Mouse (Mus musculus): Measurements from ENCODE around the gene Serpinb1c. TPM values are rescaled to one million over a fixed set of nuclear protein-coding genes. Genes with fewer than 3 reads are reported as not detected.

The Serpinb1c gene
- polyA plus RNA-seq, 1 experiment from 2014 or later: not detected

GRCm38 (mm10) chr13:32839314-32839713 lies 58.7 kb downstream of the Serpinb1c start:
- Histone ChIP-seq H3K9ac (replicated peaks) (no peak overlapping the region), H3K4me1 (no peaks in the 10 kb centered on the region), H3K27ac (replicated peaks) (no peak overlapping the region), H3K4me3 (no peak overlapping the region), H3K36me3 (no peaks in the 10 kb centered on the region), H3K4me2 (replicated peaks) (no peak overlapping the region), H3K9me3 (no peaks in the 10 kb centered on the region), H3K27me3 (no peaks in the 10 kb centered on the region; the same call in 1 of the 2 replicates)
- no peak for ATAC-seq (ENCODE audit: low FRiP score, low read depth)
- 51% methylated on average over 1 of the region's 1 CpGs for WGBS

DNA sequence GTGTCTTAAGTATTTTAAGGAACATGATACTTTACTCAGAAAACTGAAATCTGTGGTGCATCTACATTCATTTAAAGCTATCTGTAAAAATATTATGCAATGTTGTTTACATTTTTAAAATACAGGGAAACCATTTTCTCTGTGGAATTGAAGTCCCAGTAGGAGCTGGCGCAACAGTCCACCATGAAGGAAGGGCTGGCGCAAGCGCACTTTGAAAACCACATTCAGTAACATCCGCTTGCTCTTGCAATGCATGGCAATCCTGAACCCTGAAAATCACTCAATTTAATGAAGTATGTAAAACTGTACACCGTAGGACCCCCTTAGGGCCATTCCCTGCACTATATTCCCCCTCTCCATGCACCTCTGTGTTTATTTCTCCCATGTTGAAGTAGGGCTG lies 63.5 kb downstream of the Serpinb1c start:
- no peak overlapping the region for H3K4me3 ChIP-seq
- 95% methylated on average over 5 of the region's 5 CpGs for WGBS
- H3K4me1 ChIP-seq: no peaks in the 10 kb centered on the region
- no peak overlapping the region for H3K9ac ChIP-seq (replicated peaks)
- no peaks in the 10 kb centered on the region for H3K36me3 ChIP-seq
- no peaks in the 10 kb centered on the region; the same call in 1 of the 2 replicates for H3K27me3 ChIP-seq
- H3K4me2 ChIP-seq (replicated peaks): no peak overlapping the region
- no peak overlapping the region for H3K27ac ChIP-seq (replicated peaks)
- H3K9me3 ChIP-seq: no peaks in the 10 kb centered on the region
- ATAC-seq (ENCODE audit: low FRiP score, low read depth): no peak

- Histone ChIP-seq H3K36me3 (no peaks in the 10 kb centered on the region), H3K9me3 (no peaks in the 10 kb centered on the region), H3K9ac (replicated peaks) (no peak overlapping the region), H3K27ac (replicated peaks) (no peak overlapping the region), H3K4me3 (no peak overlapping the region), H3K4me2 (replicated peaks) (no peak overlapping the region), H3K27me3 (no peaks in the 10 kb centered on the region; the same call in 1 of the 2 replicates), H3K4me1 (no peaks in the 10 kb centered on the region)
- 79% methylated on average over 6 of the region's 6 CpGs for WGBS
- ATAC-seq (ENCODE audit: low FRiP score, low read depth): no peak
Measured at GRCm38 (mm10) chr13:32833237-32833636, 64.8 kb downstream of the Serpinb1c start.

DNA sequence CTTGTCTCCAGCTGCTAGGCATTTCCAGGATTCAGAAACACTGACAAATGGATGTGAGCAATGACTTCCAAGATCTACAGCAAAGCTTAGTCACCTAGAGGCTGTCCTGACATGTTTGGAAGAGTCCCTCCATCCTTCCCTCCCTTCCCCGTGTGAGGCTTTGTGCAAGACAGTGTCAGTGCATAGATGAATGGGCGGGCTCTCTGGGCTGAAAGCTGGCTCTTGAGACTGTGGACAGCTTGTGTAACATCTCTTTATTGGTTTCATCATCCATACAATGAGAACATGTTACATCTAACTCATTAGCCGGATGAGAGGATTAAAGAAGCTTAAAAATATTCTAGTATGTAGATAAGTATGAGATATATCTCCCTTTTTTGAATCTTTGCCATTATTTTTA lies 65.2 kb downstream of the Serpinb1c start:
- no peaks in the 10 kb centered on the region for H3K9me3 ChIP-seq
- 75% methylated on average over 3 of the region's 3 CpGs for WGBS
- H3K36me3 ChIP-seq: no peaks in the 10 kb centered on the region
- no peak for ATAC-seq (ENCODE audit: low FRiP score, low read depth)
- H3K4me3 ChIP-seq: no peak overlapping the region
- H3K9ac ChIP-seq (replicated peaks): no peak overlapping the region
- no peaks in the 10 kb centered on the region for H3K4me1 ChIP-seq
- H3K27ac ChIP-seq (replicated peaks): no peak overlapping the region
- no peak overlapping the region for H3K4me2 ChIP-seq (replicated peaks)
- no peaks in the 10 kb centered on the region; the same call in 1 of the 2 replicates for H3K27me3 ChIP-seq

DNA sequence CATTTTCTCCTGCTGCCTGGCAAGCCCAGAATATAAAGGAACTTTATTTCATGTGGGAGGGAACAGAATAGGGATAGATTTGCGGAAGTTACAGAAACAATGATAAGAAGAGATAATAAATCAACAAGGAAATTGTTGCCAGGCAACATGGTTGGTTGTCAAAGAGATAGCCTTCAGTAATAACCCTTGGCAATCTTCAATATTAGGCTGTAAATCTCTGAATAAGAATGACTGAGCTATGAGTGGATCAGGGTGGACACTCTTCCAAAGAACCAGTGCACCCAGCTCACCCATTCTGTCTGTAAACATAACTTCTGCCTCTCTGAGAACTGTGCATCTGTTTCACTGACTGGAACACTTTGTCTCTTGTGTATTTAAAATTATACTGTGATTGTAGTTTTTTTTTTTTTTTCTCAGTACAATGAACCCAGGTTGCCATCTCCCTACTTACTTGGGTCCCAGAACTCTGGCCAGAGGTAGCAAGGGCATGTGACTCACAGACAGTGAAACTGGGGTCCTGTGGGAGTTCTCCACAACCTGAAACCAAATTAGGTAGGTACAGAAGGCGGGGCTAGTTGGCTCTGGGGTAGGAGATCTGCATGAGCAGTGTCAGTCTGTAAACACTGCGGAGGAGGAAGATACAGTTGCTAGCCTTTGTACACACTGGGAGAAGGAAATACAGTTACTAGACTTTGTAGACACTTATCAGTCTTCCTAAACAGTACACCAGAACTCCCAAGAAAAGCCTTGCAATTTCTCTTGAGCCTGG lies 66.3 kb downstream of the Serpinb1c start:
- Histone ChIP-seq H3K27me3 (no peaks in the 10 kb centered on the region; the same call in 1 of the 2 replicates), H3K27ac (replicated peaks) (no peak overlapping the region), H3K9me3 (no peaks in the 10 kb centered on the region), H3K4me3 (no peak overlapping the region), H3K36me3 (no peaks in the 10 kb centered on the region), H3K9ac (replicated peaks) (no peak overlapping the region), H3K4me2 (replicated peaks) (no peak overlapping the region), H3K4me1 (no peaks in the 10 kb centered on the region)
- WGBS: 82% methylated on average over 3 of the region's 3 CpGs
- no peak for ATAC-seq (ENCODE audit: low FRiP score, low read depth)

Other genes with a start within 250 kb of the Serpinb1c start
- 0.17 TPM in 1 of 2 replicates, not detected in the other for gene Mylk4, start 114.3 kb downstream of the Serpinb1c start, polyA plus RNA-seq (2016; fragmentation: Nextera tagmentation; extraction: Ambion mirVana)
- 32.4 and 33.7 TPM in 2 replicates for gene Wrnip1, start 96.2 kb downstream of the Serpinb1c start, polyA plus RNA-seq (2016; fragmentation: Nextera tagmentation; extraction: Ambion mirVana)
- gene D930007J09Rik, start 95.4 kb downstream of the Serpinb1c start, polyA plus RNA-seq (2016; fragmentation: Nextera tagmentation; extraction: Ambion mirVana): not detected in 2 replicates
- gene Serpinb1a, start 47.0 kb downstream of the Serpinb1c start, polyA plus RNA-seq (2016; fragmentation: Nextera tagmentation; extraction: Ambion mirVana): 1.6 and 2.2 TPM in 2 replicates
- 0.41 and 0.66 TPM in 2 replicates for gene Serpinb6b, start 67.0 kb upstream of the Serpinb1c start, polyA plus RNA-seq (2016; fragmentation: Nextera tagmentation; extraction: Ambion mirVana)
- 1.1 and 1.2 TPM in 2 replicates for gene Serpinb9, start 105.0 kb upstream of the Serpinb1c start, polyA plus RNA-seq (2016; fragmentation: Nextera tagmentation; extraction: Ambion mirVana)
- gene Serpinb9b, start 129.2 kb upstream of the Serpinb1c start, polyA plus RNA-seq (2016; fragmentation: Nextera tagmentation; extraction: Ambion mirVana): 0.11 TPM in 1 of 2 replicates, not detected in the other
- gene Serpinb1b, start 180.4 kb upstream of the Serpinb1c start, polyA plus RNA-seq (2016; fragmentation: Nextera tagmentation; extraction: Ambion mirVana): 0.26 and 0.34 TPM in 2 replicates

All from midbrain, embryonic 12.5 days (tissue).